Mouse (Mus musculus) stomach, embryonic 14.5 days (tissue): ENCODE results near the gene Usp20. TPM values are rescaled to one million over a fixed set of nuclear protein-coding genes. Genes with fewer than 3 reads are reported as not detected.

Experiments
- ATAC-seq: fragments of 200-750 bp; cut with Nextera tagmentation; 2 replicates; pipeline ENCODE4 v1.8.0; 2017; ENCODE audit warnings: low read depth, moderate TSS enrichment; ENCODE audit not compliant: insufficient number of reproducible peaks, insufficient read depth, low FRiP score
- H3K27ac ChIP-seq: fragments of 300-500 bp; sonication (generic); 2 replicates; pipeline ENCODE4 v1.5.1; 2014; ENCODE audit warnings: mild to moderate bottlenecking, low read length, moderate library complexity, mixed read lengths
- H3K27me3 ChIP-seq: fragments of 300-500 bp; sonication (generic); 2 replicates; pipeline ENCODE4 v1.6.1; 2014; ENCODE audit warnings: low read length, control low read depth, mixed read lengths; ENCODE audit not compliant: control insufficient read depth, insufficient read depth
- H3K36me3 ChIP-seq: fragments of 300-500 bp; sonication (generic); 2 replicates; pipeline ENCODE4 v1.6.1; 2014; ENCODE audit warnings: mild to moderate bottlenecking, control low read depth, low read length, moderate library complexity, mixed read lengths; ENCODE audit not compliant: control insufficient read depth, insufficient read depth
- H3K4me1 ChIP-seq: fragments of 300-500 bp; sonication (generic); 2 replicates; pipeline ENCODE4 v1.6.1; 2014; ENCODE audit warnings: low read length, control low read depth, mixed read lengths; ENCODE audit not compliant: control insufficient read depth, insufficient read depth
- H3K4me2 ChIP-seq: fragments of 300-500 bp; sonication (generic); replicated peaks from 2 replicates; pipeline ENCODE4 v1.6.1; 2014; ENCODE audit warnings: low read depth, low read length, control low read depth
- H3K4me3 ChIP-seq: fragments of 300-500 bp; sonication (generic); 2 replicates; pipeline ENCODE4 v1.5.1; 2014; ENCODE audit warnings: low read depth, low read length, control low read depth
- H3K9ac ChIP-seq: fragments of 300-500 bp; sonication (generic); replicated peaks from 2 replicates; pipeline ENCODE4 v1.6.1; 2014; ENCODE audit warnings: low read depth, mild to moderate bottlenecking, control low read depth, low read length, moderate library complexity, mixed read lengths
- H3K9me3 ChIP-seq: fragments of 300-500 bp; sonication (generic); 2 replicates; pipeline ENCODE4 v1.6.1; 2016; ENCODE audit warnings: low read depth, low read length, control low read depth; ENCODE audit not compliant: control insufficient read depth
- whole genome bisulfite sequencing: fragments of 180-500 bp; shearing (Covaris S2); extraction: QIAGEN DNeasy Blood & Tissue Kit; methylation state at CpG from one replicate; pipeline ENCODE4 v1.1.7; 2014; 5-methylcytosine and 5-hydroxymethylcytosine counted together
- polyA plus RNA-seq: library from polyadenylated mRNA; unstranded; fragments of >200 nt; fragmentation: Nextera tagmentation; extraction: Ambion mirVana; gene quantifications from 2 replicates; pipeline ENCODE4 v1.2.1, GENCODE M21; 2014

The Usp20 gene
- polyA plus RNA-seq, 1 experiment from 2014 or later = 13.8 TPM

DNA sequence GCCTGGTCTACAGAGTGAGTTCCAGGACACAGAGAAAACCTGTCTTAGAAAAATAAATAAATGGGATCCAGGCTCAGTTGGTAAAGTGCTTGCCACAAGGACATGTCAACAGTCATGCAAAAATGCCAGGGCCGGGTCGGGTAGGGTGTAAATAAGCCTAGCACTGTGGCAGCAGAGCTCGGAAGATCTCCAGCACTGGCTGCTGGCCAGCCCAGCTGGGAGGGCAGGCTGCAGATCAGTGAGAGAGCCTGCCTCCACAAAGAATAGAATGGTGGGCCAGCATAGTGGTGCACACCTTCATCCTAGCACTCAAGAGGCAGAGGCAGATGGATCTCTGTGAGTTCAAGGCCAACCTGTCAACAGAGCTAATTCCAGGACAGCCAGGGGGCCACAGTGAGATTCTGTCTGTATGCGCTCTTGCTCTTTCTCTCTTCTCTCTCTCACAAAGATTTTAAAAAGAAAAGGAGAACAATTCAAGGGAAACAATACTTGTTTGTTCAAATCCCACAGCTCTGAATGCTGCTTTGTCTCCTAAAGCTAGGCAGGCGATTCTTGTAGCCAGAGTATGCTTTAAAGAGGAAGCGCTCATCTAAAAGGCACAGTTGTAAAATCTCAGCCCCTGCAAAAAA, 75.6 kb downstream of the Usp20 start:
- no peak for ATAC-seq
- 77% methylated on average over 6 of the region's 6 CpGs for WGBS
- no peak overlapping the region for H3K4me3 ChIP-seq
- H3K4me2 ChIP-seq = no peak overlapping the region
- H3K27me3 ChIP-seq = no peaks in the 10 kb centered on the region
- H3K36me3 ChIP-seq = peaks cover 32% of the 10 kb centered on the region
- no peak overlapping the region for H3K9ac ChIP-seq
- H3K4me1 ChIP-seq = no peaks in the 10 kb centered on the region
- no peak overlapping the region for H3K27ac ChIP-seq
- H3K9me3 ChIP-seq = no peaks in the 10 kb centered on the region

GRCm38 (mm10) chr2:31058443-31058842, 76.4 kb downstream of the Usp20 start:
- Histone ChIP-seq H3K36me3 (peaks cover 29% of the 10 kb centered on the region), H3K9ac (no peak overlapping the region), H3K4me2 (no peak overlapping the region), H3K4me3 (no peak overlapping the region), H3K4me1 (no peaks in the 10 kb centered on the region), H3K27ac (no peak overlapping the region), H3K27me3 (no peaks in the 10 kb centered on the region), H3K9me3 (no peaks in the 10 kb centered on the region)
- no peak for ATAC-seq
- 80% methylated on average over 4 of the region's 4 CpGs for WGBS

- Histone ChIP-seq H3K27ac (no peak overlapping the region), H3K4me3 (no peak overlapping the region), H3K9me3 (no peaks in the 10 kb centered on the region), H3K4me2 (no peak overlapping the region), H3K27me3 (no peaks in the 10 kb centered on the region), H3K9ac (no peak overlapping the region), H3K36me3 (peaks cover 21% of the 10 kb centered on the region), H3K4me1 (no peaks in the 10 kb centered on the region)
- 89% methylated on average over 1 of the region's 1 CpGs for WGBS
- no peak for ATAC-seq
These were observed 78.2 kb downstream of the Usp20 start for GRCm38 (mm10) chr2:31060271-31060670.

DNA sequence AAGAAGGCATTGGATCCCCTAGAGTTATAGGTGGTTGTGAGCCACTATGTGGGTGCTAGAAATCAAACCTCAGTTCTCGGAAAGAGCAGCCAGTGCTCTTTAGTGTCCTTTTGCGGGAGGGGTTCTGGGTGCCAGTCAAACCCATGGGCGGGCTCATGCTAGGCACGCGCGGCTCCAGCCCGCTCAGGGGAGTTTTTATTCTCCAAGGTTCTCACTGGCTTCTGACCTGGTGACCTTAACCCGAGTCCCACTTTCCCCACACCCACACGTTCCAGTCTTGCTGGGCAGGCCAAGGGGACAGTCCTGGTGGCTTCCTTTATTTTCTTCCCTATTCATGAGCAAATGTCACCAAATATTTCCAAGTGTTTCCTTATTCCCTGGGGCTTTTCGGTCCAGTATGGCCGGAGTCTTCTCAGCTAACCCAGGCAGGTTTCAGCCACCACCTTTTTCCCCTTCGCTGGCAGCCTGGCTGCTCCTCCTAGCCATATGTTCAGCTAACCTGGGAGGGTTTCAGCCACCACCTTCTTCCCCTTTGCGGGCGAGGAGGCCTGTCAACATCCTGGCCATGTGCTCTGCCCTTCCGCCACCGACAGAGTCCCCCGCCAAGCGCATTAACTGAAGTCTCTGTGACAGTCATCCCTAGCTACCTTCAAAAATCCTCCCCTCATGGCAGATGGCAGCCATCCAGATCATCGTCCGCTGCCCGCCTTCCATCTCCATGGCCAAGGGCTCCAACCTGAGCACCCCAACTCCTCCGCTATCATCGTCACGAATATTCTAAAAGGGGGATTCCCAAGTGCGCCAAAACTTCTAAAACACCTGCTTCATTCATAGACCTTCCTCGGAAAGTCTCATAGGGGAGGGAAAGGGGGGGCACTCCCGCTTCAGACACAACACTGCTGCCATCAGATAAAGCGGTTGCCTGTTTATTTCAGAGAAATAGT, 79.0 kb downstream of the Usp20 start:
- H3K9me3 ChIP-seq = no peaks in the 10 kb centered on the region
- no peak overlapping the region for H3K27ac ChIP-seq
- H3K9ac ChIP-seq = no peak overlapping the region
- 81% methylated on average over 28 of the region's 28 CpGs for WGBS
- H3K4me2 ChIP-seq = no peak overlapping the region
- no peaks in the 10 kb centered on the region for H3K4me1 ChIP-seq
- H3K4me3 ChIP-seq = no peak overlapping the region
- ATAC-seq = no peak
- peaks cover 16% of the 10 kb centered on the region for H3K36me3 ChIP-seq
- no peaks in the 10 kb centered on the region for H3K27me3 ChIP-seq

DNA sequence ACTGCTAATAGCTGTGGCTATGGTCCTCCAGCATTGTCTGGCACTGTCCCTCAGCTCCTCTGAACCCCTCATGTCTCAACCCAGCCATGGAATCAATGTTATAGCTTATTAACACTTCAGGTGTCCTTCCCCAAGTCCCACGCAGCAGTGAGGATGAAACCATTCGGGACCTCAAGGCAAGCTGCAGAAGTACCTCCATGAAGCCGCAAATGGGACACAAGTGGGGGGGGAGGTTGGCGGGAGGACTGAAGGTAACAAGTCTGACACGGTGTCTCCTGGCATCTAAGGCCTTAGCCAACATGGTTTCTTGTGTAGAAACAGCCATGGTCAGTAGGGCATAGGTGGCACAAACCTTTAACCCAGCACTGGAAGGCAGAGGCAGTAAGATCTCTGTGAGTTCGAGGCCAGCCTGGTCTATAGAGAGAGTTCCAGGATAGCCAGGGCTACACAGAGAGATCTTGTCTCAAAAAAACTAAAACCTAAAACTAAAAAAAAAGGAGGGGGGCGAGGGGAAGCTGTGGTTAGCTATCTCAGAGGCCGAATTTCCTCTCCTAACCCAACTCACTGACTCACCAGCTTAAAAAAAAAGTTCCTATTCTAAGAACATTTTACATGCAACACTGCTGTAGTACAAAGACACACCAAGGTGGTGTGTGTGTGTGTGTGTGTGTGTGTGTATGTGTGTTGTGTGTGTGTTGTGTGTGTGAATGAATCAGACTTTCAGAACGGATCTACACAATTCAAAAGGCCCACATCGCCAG, 80.0 kb downstream of the Usp20 start:
- Histone ChIP-seq H3K9ac (no peak overlapping the region), H3K4me1 (no peaks in the 10 kb centered on the region), H3K9me3 (no peaks in the 10 kb centered on the region), H3K4me3 (no peak overlapping the region), H3K27me3 (no peaks in the 10 kb centered on the region), H3K4me2 (no peak overlapping the region), H3K36me3 (peaks cover 9% of the 10 kb centered on the region), H3K27ac (no peak overlapping the region)
- 91% methylated on average over 10 of the region's 10 CpGs for WGBS
- ATAC-seq = no peak

DNA sequence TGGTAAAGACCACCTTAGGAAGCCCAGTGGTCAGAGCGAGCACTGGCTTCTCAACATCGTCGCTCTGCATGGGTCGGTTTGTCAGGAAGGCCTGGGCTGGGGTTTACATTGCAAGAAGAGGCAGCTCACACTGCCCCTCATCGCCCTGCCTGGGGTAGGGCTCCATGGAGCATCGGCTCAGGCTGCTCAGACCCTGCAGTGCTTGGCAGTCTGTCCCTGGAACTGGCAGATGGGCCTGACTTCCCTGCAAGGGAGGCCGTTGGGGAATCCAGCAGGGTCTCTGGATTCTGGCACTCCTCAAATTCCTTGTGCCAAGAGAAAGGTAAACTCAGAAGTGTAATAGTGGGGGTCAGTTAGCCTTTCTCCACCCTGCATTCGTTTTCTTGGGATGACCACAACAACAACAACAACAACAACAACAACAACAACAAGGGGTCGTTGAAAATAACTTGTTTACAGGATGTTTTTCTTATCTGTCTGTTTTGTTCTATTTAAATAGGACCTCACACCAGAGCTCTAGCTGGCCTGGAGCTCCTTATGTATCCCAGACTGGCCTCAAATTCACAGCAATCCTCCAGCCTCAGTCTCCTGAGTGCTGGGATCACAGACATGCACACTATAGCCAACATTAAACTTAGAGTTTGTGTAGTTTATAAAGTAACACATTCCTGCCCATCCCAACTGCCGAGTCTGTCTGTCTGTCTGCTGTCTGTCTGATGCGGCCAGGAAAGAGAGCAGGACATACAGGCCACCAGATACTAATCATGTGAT, 84.1 kb downstream of the Usp20 start:
- H3K4me3 ChIP-seq = no peak overlapping the region
- H3K4me2 ChIP-seq = no peak overlapping the region
- ATAC-seq = no peak
- no peak overlapping the region for H3K9ac ChIP-seq
- no peaks in the 10 kb centered on the region for H3K27me3 ChIP-seq
- H3K36me3 ChIP-seq = peaks cover 4% of the 10 kb centered on the region; the same call in 1 of the 2 replicates
- H3K9me3 ChIP-seq = no peaks in the 10 kb centered on the region
- H3K27ac ChIP-seq = no peak overlapping the region
- 82% methylated on average over 11 of the region's 11 CpGs for WGBS
- H3K4me1 ChIP-seq = no peaks in the 10 kb centered on the region

DNA sequence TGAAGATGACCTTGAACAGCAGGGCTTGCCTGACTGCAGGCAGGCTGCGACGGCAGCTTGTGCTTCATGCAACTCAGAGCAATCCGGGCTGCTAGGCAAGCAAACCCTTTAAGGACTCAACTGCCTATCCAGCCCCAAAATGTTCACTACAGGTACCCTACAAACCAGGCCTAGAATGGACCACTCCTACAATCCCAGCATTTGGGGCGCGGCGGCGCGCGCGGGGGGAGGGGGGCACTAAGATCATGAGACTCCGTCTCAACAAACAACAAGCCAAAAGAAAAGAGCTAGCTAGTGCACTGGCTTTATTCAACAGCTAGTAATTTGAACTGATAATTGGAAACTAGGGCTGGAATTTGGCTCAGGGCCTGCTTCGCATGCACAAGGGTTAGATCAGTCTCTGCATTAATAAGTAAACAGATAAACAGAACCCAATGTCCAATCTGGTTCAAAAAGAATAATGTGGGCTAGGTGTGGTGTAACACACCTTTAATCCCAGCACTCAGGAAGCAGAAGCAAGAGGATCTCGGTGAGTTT, 85.0 kb downstream of the Usp20 start:
- no peak overlapping the region for H3K9ac ChIP-seq
- no peak overlapping the region for H3K4me2 ChIP-seq
- no peak overlapping the region for H3K27ac ChIP-seq
- 88% methylated on average over 13 of the region's 13 CpGs for WGBS
- H3K4me3 ChIP-seq = no peak overlapping the region
- no peaks in the 10 kb centered on the region for H3K9me3 ChIP-seq
- no peaks in the 10 kb centered on the region for H3K27me3 ChIP-seq
- peaks cover 4% of the 10 kb centered on the region for H3K36me3 ChIP-seq
- no peaks in the 10 kb centered on the region for H3K4me1 ChIP-seq
- no peak for ATAC-seq
